Mouse (Mus musculus) liver, embryonic 14.5 days (tissue): ENCODE measurements around the gene Zdhhc19.

Experiments
- CTCF ChIP-seq: IDR thresholded peaks from 2 replicates; pipeline ENCODE4 v1.5.1; 2016; ENCODE audit warnings: antibody characterized with exemption, low read depth, control low read depth
- EP300 ChIP-seq: IDR thresholded peaks from 2 replicates; pipeline ENCODE4 v1.6.1; 2016; ENCODE audit warnings: antibody characterized with exemption, low read depth

DNA sequence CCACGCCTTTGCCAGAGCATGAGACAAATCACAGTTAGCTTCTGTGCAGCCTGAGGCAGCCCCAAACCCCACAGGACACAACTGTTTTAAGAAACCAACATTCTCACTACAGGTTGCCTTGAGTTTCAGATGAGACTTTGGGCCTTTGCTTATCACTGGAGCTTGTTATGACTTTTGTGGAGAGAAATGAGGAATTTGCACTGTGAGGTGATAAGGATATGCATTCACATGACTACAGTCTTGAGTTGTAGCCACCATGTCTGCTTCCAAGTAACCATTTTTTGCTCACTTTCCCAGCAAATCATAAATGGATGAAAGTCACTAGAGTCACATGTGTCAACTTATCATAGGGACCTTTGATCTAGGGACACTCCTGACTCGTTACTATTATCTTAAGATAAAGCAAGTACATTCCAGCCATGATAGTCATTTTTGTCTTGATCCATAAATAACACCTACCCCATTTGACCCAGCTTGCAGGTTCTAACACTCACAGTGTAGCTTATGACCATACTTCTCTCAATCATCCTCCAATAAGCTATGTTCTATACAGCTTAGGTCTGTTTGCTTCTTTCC is 49.4 kb upstream of the Zdhhc19 start:
- no peak for TF ChIP-seq CTCF
- TF ChIP-seq EP300: no peak
